Comparison of ENCODE assay signal across 8 mouse cellular contexts in the genomic region with DNA sequence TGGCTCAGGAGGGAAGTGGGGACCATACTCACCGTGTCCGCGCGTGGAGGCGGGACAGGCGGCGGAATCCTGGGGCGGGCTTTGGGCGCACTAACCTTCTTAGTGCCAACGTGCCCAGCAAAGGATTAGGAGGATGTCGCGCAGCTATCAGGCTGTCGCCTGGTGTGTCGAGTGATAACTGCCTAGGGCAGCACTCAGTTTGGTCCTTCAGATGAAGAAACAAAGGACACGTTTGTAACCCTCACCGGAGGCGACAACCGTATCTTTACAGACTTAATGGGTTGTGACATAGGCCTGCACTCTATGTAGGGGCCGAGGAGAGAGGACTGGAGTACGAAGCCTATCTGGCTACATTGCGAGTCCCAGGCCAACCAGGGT. TPM values are rescaled to one million over a fixed set of nuclear protein-coding genes. Genes with fewer than 3 reads are reported as not detected.
DNase-seq lines count a peak whose midpoint lies in the region; ATAC-seq and TF ChIP-seq lines count a peak whose summit lies in the region.

No protein-coding gene starts in this region.

- no peak for DNase-seq in heart, adult 2 months
- no peak for DNase-seq in heart, postnatal 25 days (ENCODE audit: low spot score)
- no peak for DNase-seq in layer of hippocampus, adult 9-10 months (ENCODE audit: low spot score)
- no peak for DNase-seq in cerebellum, adult 8-10 months
- DNase-seq in urinary bladder, adult 2 months (ENCODE audit: low spot score): no peak

- no peaks in the 10 kb centered on the region for H3K9me3 ChIP-seq in forebrain, embryonic 13.5 days (replicated peaks)
- no peaks in the 10 kb centered on the region for H3K9me3 ChIP-seq in liver, embryonic 15.5 days (replicated peaks)

- 9% methylated on average over 21 of the region's 21 CpGs for WGBS in heart, adult 2 months
- WGBS in forebrain, embryonic 13.5 days: 3% methylated on average over 21 of the region's 21 CpGs
- WGBS in liver, embryonic 15.5 days (ENCODE audit: insufficient replicate concordance): 2% methylated on average over 21 of the region's 21 CpGs

- H3K79me2 ChIP-seq in heart, adult 2 months (replicated peaks; ENCODE audit: control insufficient read depth, insufficient read depth, low read length): no peaks in the 10 kb centered on the region

- TF ChIP-seq POLR2A in heart, adult 2 months (IDR thresholded peaks at IDR 0.05; ENCODE audit: insufficient read depth, low read depth, low read length): no peak

- peak overlapping the region; percentile 56 for H3K9ac ChIP-seq in heart, adult 2 months (ENCODE audit: low read depth, low read length)
- H3K9ac ChIP-seq in forebrain, embryonic 13.5 days: peak overlapping the region; percentile 71
- H3K9ac ChIP-seq in liver, embryonic 15.5 days: peak overlapping the region; percentile 54

- no peaks in the 10 kb centered on the region for H3K36me3 ChIP-seq in heart, adult 2 months (ENCODE audit: control insufficient read depth, insufficient read depth, low read length)
- no peaks in the 10 kb centered on the region for H3K36me3 ChIP-seq in forebrain, embryonic 13.5 days (ENCODE audit: poor library complexity, severe bottlenecking)
- H3K36me3 ChIP-seq in liver, embryonic 15.5 days (replicated peaks): no peaks in the 10 kb centered on the region

- peak; percentile 7 for ATAC-seq in CD4-positive, CD25-positive, alpha-beta regulatory T cell, adult 4 months
- ATAC-seq in forebrain, embryonic 13.5 days: peak; percentile 76; the same call in 1 of the 2 replicates
- peak; percentile 79 for ATAC-seq in liver, embryonic 15.5 days (ENCODE audit: insufficient read depth)

- peak overlapping the region; percentile 74 for H3K4me2 ChIP-seq in forebrain, embryonic 13.5 days
- peak overlapping the region; percentile 74 for H3K4me2 ChIP-seq in liver, embryonic 15.5 days

- intact Hi-C loops in heart, adult 2 months (cut with DNase I): no loop called here
- intact Hi-C loops in heart, postnatal 25 days (cut with DNase I): no loop called here

- no peak overlapping the region for H3K27ac ChIP-seq in heart, adult 2 months
- no peak overlapping the region for H3K27ac ChIP-seq in forebrain, embryonic 13.5 days
- H3K27ac ChIP-seq in liver, embryonic 15.5 days (replicated peaks): peak overlapping the region; percentile 66

- peak overlapping the region; percentile 67 for H3K4me3 ChIP-seq in heart, adult 2 months
- peak overlapping the region; percentile 81 for H3K4me3 ChIP-seq in forebrain, embryonic 13.5 days
- peak overlapping the region; percentile 78 for H3K4me3 ChIP-seq in liver, embryonic 15.5 days (replicated peaks)

- TF ChIP-seq EP300 in heart, adult 2 months (IDR thresholded peaks at IDR 0.05; ENCODE audit: insufficient read depth, low read depth, low read length): no peak

- H3K4me1 ChIP-seq in heart, adult 2 months (ENCODE audit: control insufficient read depth, insufficient read depth, low read length): no peaks in the 10 kb centered on the region; the same call in 1 of the 2 replicates
- H3K4me1 ChIP-seq in forebrain, embryonic 13.5 days: peaks cover 8% of the 10 kb centered on the region
- H3K4me1 ChIP-seq in liver, embryonic 15.5 days (replicated peaks): peaks cover 37% of the 10 kb centered on the region

- no peak for TF ChIP-seq CTCF in heart, adult 2 months (IDR thresholded peaks at IDR 0.05)

- H3K27me3 ChIP-seq in heart, adult 2 months (ENCODE audit: control insufficient read depth, insufficient read depth, low read length): no peaks in the 10 kb centered on the region
- H3K27me3 ChIP-seq in forebrain, embryonic 13.5 days: no peaks in the 10 kb centered on the region
- H3K27me3 ChIP-seq in liver, embryonic 15.5 days: no peaks in the 10 kb centered on the region

RNA-seq across cellular contexts. Expression of a gene that starts 0.4 kb away (rescaled TPM):
- total RNA-seq in heart, adult 2 months (2021): 1 to 10 TPM; 1.6 to 2.1 TPM
- polyA plus RNA-seq in heart, adult 2 months (2012; rRNA removed): 3.3 and 6.9 TPM in 2 replicates
- 1 to 10 TPM; 1.1 to 1.5 TPM for total RNA-seq in heart, postnatal 25 days (2021)
- polyA plus RNA-seq in CD4-positive, CD25-positive, alpha-beta regulatory T cell, adult 4 months (2017; shearing (Covaris generic)): 10 to 100 TPM; 31.2 to 54.2 TPM
- 6.2 and 9.4 TPM in 2 replicates for polyA plus RNA-seq in forebrain, embryonic 13.5 days (2015; fragmentation: Nextera tagmentation; extraction: Ambion mirVana)
- polyA plus RNA-seq in liver, embryonic 15.5 days (2015; fragmentation: Nextera tagmentation; extraction: Ambion mirVana): 1.8 and 2.1 TPM in 2 replicates
- polyA plus RNA-seq in urinary bladder, adult 2 months (2012; rRNA removed): 4.1 and 4.2 TPM in 2 replicates

RNA-seq across cellular contexts. Expression of a gene that starts 7.8 kb away (rescaled TPM):
- total RNA-seq in heart, adult 2 months (2021): 1 to 10 TPM; 4.1 to 5.8 TPM
- polyA plus RNA-seq in heart, adult 2 months (2012; rRNA removed): 9.0 and 19.2 TPM in 2 replicates
- total RNA-seq in heart, postnatal 25 days (2021): 1 to 10 TPM; 3.6 to 4.5 TPM
- polyA plus RNA-seq in CD4-positive, CD25-positive, alpha-beta regulatory T cell, adult 4 months (2017; shearing (Covaris generic)): 1,000 to 10,000 TPM; 2,918 to 3,094 TPM
- polyA plus RNA-seq in forebrain, embryonic 13.5 days (2015; fragmentation: Nextera tagmentation; extraction: Ambion mirVana): 2.2 and 2.6 TPM in 2 replicates
- 47.4 and 51.5 TPM in 2 replicates for polyA plus RNA-seq in liver, embryonic 15.5 days (2015; fragmentation: Nextera tagmentation; extraction: Ambion mirVana)
- polyA plus RNA-seq in urinary bladder, adult 2 months (2012; rRNA removed): 31.3 and 32.6 TPM in 2 replicates

RNA-seq across cellular contexts. Expression of a gene that starts 25.9 kb away (rescaled TPM):
- total RNA-seq in heart, adult 2 months (2021): 10 to 100 TPM; 34.3 to 45.7 TPM
- polyA plus RNA-seq in heart, adult 2 months (2012; rRNA removed): 98.9 and 139 TPM in 2 replicates
- total RNA-seq in heart, postnatal 25 days (2021): 10 to 100 TPM; 38.8 to 41.8 TPM
- polyA plus RNA-seq in CD4-positive, CD25-positive, alpha-beta regulatory T cell, adult 4 months (2017; shearing (Covaris generic)): 1,000 to 10,000 TPM in 1 of 2 experiments, 100 to 1,000 TPM in 1; 977 to 1,004 TPM
- 285 TPM in 2 replicates for polyA plus RNA-seq in forebrain, embryonic 13.5 days (2015; fragmentation: Nextera tagmentation; extraction: Ambion mirVana)
- 151 and 166 TPM in 2 replicates for polyA plus RNA-seq in liver, embryonic 15.5 days (2015; fragmentation: Nextera tagmentation; extraction: Ambion mirVana)
- 337 and 349 TPM in 2 replicates for polyA plus RNA-seq in urinary bladder, adult 2 months (2012; rRNA removed)

RNA-seq across cellular contexts. Expression of a gene that starts 42.1 kb away (rescaled TPM):
- not detected for total RNA-seq in heart, adult 2 months (2021)
- polyA plus RNA-seq in heart, adult 2 months (2012; rRNA removed): 0.49 TPM in 1 of 2 replicates, not detected in the other
- total RNA-seq in heart, postnatal 25 days (2021): not detected
- polyA plus RNA-seq in CD4-positive, CD25-positive, alpha-beta regulatory T cell, adult 4 months (2017; shearing (Covaris generic)): 10 to 100 TPM; 20.9 to 28.2 TPM
- polyA plus RNA-seq in forebrain, embryonic 13.5 days (2015; fragmentation: Nextera tagmentation; extraction: Ambion mirVana): 0.47 and 0.53 TPM in 2 replicates
- 0.59 TPM in 1 of 2 replicates, not detected in the other for polyA plus RNA-seq in liver, embryonic 15.5 days (2015; fragmentation: Nextera tagmentation; extraction: Ambion mirVana)
- 11.8 and 17.7 TPM in 2 replicates for polyA plus RNA-seq in urinary bladder, adult 2 months (2012; rRNA removed)

RNA-seq across cellular contexts. Expression of a gene that starts 49.1 kb away (rescaled TPM):
- total RNA-seq in heart, adult 2 months (2021): not detected
- polyA plus RNA-seq in heart, adult 2 months (2012; rRNA removed): not detected in 2 replicates
- total RNA-seq in heart, postnatal 25 days (2021): not detected
- 1 to 10 TPM in 1 of 2 experiments, under 1 TPM in 1; 0.85 to 1.3 TPM for polyA plus RNA-seq in CD4-positive, CD25-positive, alpha-beta regulatory T cell, adult 4 months (2017; shearing (Covaris generic))
- not detected in 2 replicates for polyA plus RNA-seq in forebrain, embryonic 13.5 days (2015; fragmentation: Nextera tagmentation; extraction: Ambion mirVana)
- polyA plus RNA-seq in liver, embryonic 15.5 days (2015; fragmentation: Nextera tagmentation; extraction: Ambion mirVana): not detected in 2 replicates
- 0.37 and 0.44 TPM in 2 replicates for polyA plus RNA-seq in urinary bladder, adult 2 months (2012; rRNA removed)

Comparison
In these comparisons a context has a peak if more than half of its experiments do, and no peak if none do; other contexts are left out.
1. ATAC-seq: peak in every context shown above with its lines; median percentile 79 in liver, embryonic 15.5 days; 76 in forebrain, embryonic 13.5 days; 7 in CD4-positive, CD25-positive, alpha-beta regulatory T cell, adult 4 months.
2. RNA of a gene that starts 7.8 kb away (polyA plus RNA-seq): 2,918 to 3,094 TPM in CD4-positive, CD25-positive, alpha-beta regulatory T cell, adult 4 months; 47.4 to 51.5 TPM in liver, embryonic 15.5 days, 31.3 to 32.6 TPM in urinary bladder, adult 2 months, 9.0 to 19.2 TPM in heart, adult 2 months and 2.2 to 2.6 TPM in forebrain, embryonic 13.5 days; every median in the first group is over 10 times any median in the second.
3. Peak in every context shown above with its lines, with median percentiles within 50 percentile points of each other: H3K4me3 ChIP-seq and H3K9ac ChIP-seq.